In the genomic region with DNA sequence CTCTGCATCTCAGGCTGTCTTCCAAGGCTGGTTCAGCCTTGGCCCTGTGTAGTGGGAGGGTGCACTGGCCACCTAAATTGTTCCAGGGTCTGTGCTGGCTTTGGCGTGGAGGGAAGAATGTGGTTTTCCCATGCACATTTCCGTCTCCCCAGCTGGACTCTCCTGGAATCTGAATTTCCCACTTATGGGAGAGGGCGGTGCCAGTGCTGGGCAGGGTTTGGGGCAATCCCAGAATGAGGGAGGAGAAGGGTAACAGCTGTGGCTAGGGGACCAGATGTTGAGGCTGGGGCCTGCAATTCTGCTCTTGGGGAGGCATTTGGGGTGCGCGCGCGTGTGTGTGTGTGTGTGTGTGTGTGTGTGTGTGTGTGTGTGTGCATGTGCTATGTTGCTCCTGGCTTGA, we compare ENCODE assay signal across 9 mouse cellular contexts. TPM values are rescaled to one million over a fixed set of nuclear protein-coding genes. Genes with fewer than 3 reads are reported as not detected.
DNase-seq lines count a peak whose midpoint lies in the region; ATAC-seq and TF ChIP-seq lines count a peak whose summit lies in the region.
"Had no signal": no experiment of that assay in that cellular context is flagged by ENCODE, and none has a peak within 500 bp of the region (broad histone marks: within the 10 kb centered on the region; RNA-seq: fewer than 3 reads in every experiment).

No protein-coding gene starts in this region.

- no peak for ATAC-seq in forebrain, embryonic 15.5 days (replicated peaks)
- no peak for ATAC-seq in kidney, embryonic 16.5 days (ENCODE audit: low FRiP score, low TSS enrichment)
- ATAC-seq: inflammation-experienced regulatory T-cells, adult 6 months had no signal

- no peaks in the 10 kb centered on the region for H3K27me3 ChIP-seq in forebrain, embryonic 15.5 days
- no peaks in the 10 kb centered on the region for H3K27me3 ChIP-seq in kidney, embryonic 16.5 days (ENCODE audit: insufficient read depth, low read length)
- no peaks in the 10 kb centered on the region for H3K27me3 ChIP-seq in myocyte (ENCODE audit: control insufficient read depth, insufficient read depth, insufficient read length)

- TF ChIP-seq POLR2A in myocyte (IDR thresholded peaks at IDR 0.05; ENCODE audit: insufficient read length, low read depth): no peak

- peak overlapping the region; percentile 63 for H3K4me2 ChIP-seq in forebrain, embryonic 15.5 days (replicated peaks)
- H3K4me2 ChIP-seq in kidney, embryonic 16.5 days (replicated peaks; ENCODE audit: low read depth, low read length): peak overlapping the region; percentile 91
- peak overlapping the region; percentile 99 for H3K4me2 ChIP-seq in myocyte (ENCODE audit: low read depth)

- H3K27ac ChIP-seq in forebrain, embryonic 15.5 days (replicated peaks): no peak overlapping the region; the same call in 1 of the 2 replicates
- H3K27ac ChIP-seq in kidney, embryonic 16.5 days (ENCODE audit: low read length): peak overlapping the region; percentile 48

- 63% methylated on average over 7 of the region's 7 CpGs for WGBS in forebrain, embryonic 15.5 days
- WGBS in kidney, embryonic 16.5 days: 58% methylated on average over 6 of the region's 7 CpGs

- no peaks in the 10 kb centered on the region for H3K9me3 ChIP-seq in forebrain, embryonic 15.5 days
- H3K9me3 ChIP-seq in kidney, embryonic 16.5 days (ENCODE audit: low read length): no peaks in the 10 kb centered on the region

- peaks cover 66% of the 10 kb centered on the region for H3K4me1 ChIP-seq in forebrain, embryonic 15.5 days
- H3K4me1 ChIP-seq in kidney, embryonic 16.5 days (ENCODE audit: insufficient read depth, low read length): peaks cover 84% of the 10 kb centered on the region

- H3ac ChIP-seq in myocyte (ENCODE audit: control insufficient read depth, insufficient read length): no peak overlapping the region

- H3K36me3 ChIP-seq in forebrain, embryonic 15.5 days: no peaks in the 10 kb centered on the region
- H3K36me3 ChIP-seq in kidney, embryonic 16.5 days (ENCODE audit: insufficient read depth, low read length): no peaks in the 10 kb centered on the region
- no peaks in the 10 kb centered on the region for H3K36me3 ChIP-seq in myocyte (ENCODE audit: control insufficient read depth, insufficient read depth)

- no peak overlapping the region for H3K9ac ChIP-seq in forebrain, embryonic 15.5 days (replicated peaks)
- peak overlapping the region; percentile 45; the same call in 1 of the 2 replicates for H3K9ac ChIP-seq in kidney, embryonic 16.5 days (replicated peaks; ENCODE audit: low read length)

- H3K4me3 ChIP-seq in forebrain, embryonic 15.5 days: no peak overlapping the region
- H3K4me3 ChIP-seq in kidney, embryonic 16.5 days (ENCODE audit: low read length): peak overlapping the region; percentile 88
- H3K4me3 ChIP-seq in myocyte: peak overlapping the region; percentile 87

- H3K79me2 ChIP-seq in myocyte (ENCODE audit: control insufficient read depth, insufficient read depth): peaks cover 78% of the 10 kb centered on the region

- DNase-seq in kidney, adult 11 months: peak; percentile 15
- DNase-seq in kidney, postnatal 4 days: no peak
- no peak for DNase-seq in liver
- DNase-seq in cerebellum, adult 11 months: no peak
- DNase-seq in embryo, embryonic 9.5 days (ENCODE audit: extremely low spot score): no peak

TF ChIP-seq in myocyte, 11 proteins besides CTCF, POLR2A, EP300 and RAD21:
- TF ChIP-seq TCF12 (IDR thresholded peaks at IDR 0.05; ENCODE audit: insufficient read depth, poor library complexity, severe bottlenecking) (peak; percentile 48), MAX (IDR thresholded peaks at IDR 0.05; ENCODE audit: low read depth) (no peak), MYOD1 (IDR thresholded peaks at IDR 0.05; ENCODE audit: control insufficient read depth in 1 of 3, insufficient read length in 2 of 3, low read depth in 2 of 3) (peak in 2 of 3 experiments; percentile 72 to 83), CEBPB (IDR thresholded peaks at IDR 0.05; ENCODE audit: insufficient read depth, poor library complexity, severe bottlenecking) (no peak), USF1 (IDR thresholded peaks at IDR 0.05; ENCODE audit: low read depth) (no peak), REST (IDR thresholded peaks at IDR 0.05; ENCODE audit: insufficient read depth, insufficient read length) (no peak), MYOG (IDR thresholded peaks at IDR 0.05; ENCODE audit: control insufficient read depth in 1 of 3, insufficient read depth in 1 of 3, insufficient read length in 2 of 3, low read depth in 2 of 3) (peak; percentile 11 to 70 (median 53)), E2F4 (IDR thresholded peaks at IDR 0.05; ENCODE audit: insufficient read depth) (no peak)

RNA-seq across cellular contexts. Expression of a gene that starts 2.8 kb away (rescaled TPM):
- polyA plus RNA-seq in forebrain, embryonic 15.5 days (2015; fragmentation: Nextera tagmentation; extraction: Ambion mirVana): 11.0 and 14.6 TPM in 2 replicates
- polyA plus RNA-seq in kidney, embryonic 16.5 days (2015; fragmentation: Nextera tagmentation; extraction: Ambion mirVana): 43.6 and 53.6 TPM in 2 replicates
- 29.6 TPM for polyA plus RNA-seq in myocyte (2012; fragmentation: generic; extraction: Trizol)

RNA-seq across cellular contexts. Expression of a gene that starts 27.5 kb away (rescaled TPM):
- 162 and 171 TPM in 2 replicates for polyA plus RNA-seq in forebrain, embryonic 15.5 days (2015; fragmentation: Nextera tagmentation; extraction: Ambion mirVana)
- 67.8 and 80.4 TPM in 2 replicates for polyA plus RNA-seq in kidney, embryonic 16.5 days (2015; fragmentation: Nextera tagmentation; extraction: Ambion mirVana)
- polyA plus RNA-seq in myocyte (2012; fragmentation: generic; extraction: Trizol): 98.6 TPM

RNA-seq across cellular contexts. Expression of a gene that starts 37.6 kb away (rescaled TPM):
- polyA plus RNA-seq in forebrain, embryonic 15.5 days (2015; fragmentation: Nextera tagmentation; extraction: Ambion mirVana): 14.3 and 15.2 TPM in 2 replicates
- 21.8 and 25.5 TPM in 2 replicates for polyA plus RNA-seq in kidney, embryonic 16.5 days (2015; fragmentation: Nextera tagmentation; extraction: Ambion mirVana)
- 4.0 TPM for polyA plus RNA-seq in myocyte (2012; fragmentation: generic; extraction: Trizol)

RNA-seq across cellular contexts. Expression of a gene that starts 42.4 kb away (rescaled TPM):
- polyA plus RNA-seq in forebrain, embryonic 15.5 days (2015; fragmentation: Nextera tagmentation; extraction: Ambion mirVana): 3.0 and 3.6 TPM in 2 replicates
- polyA plus RNA-seq in kidney, embryonic 16.5 days (2015; fragmentation: Nextera tagmentation; extraction: Ambion mirVana): 26.8 TPM in 2 replicates
- 34.7 TPM for polyA plus RNA-seq in myocyte (2012; fragmentation: generic; extraction: Trizol)

RNA-seq across cellular contexts. Expression of a gene that starts 42.5 kb away (rescaled TPM):
- 55.8 and 58.0 TPM in 2 replicates for polyA plus RNA-seq in forebrain, embryonic 15.5 days (2015; fragmentation: Nextera tagmentation; extraction: Ambion mirVana)
- 89.6 and 95.3 TPM in 2 replicates for polyA plus RNA-seq in kidney, embryonic 16.5 days (2015; fragmentation: Nextera tagmentation; extraction: Ambion mirVana)
- 69.5 TPM for polyA plus RNA-seq in myocyte (2012; fragmentation: generic; extraction: Trizol)
